Mouse (Mus musculus) ES-Bruce4 (cell line): Measurements from ENCODE around the gene Grid2ip. TPM values are rescaled to one million over a fixed set of nuclear protein-coding genes. Genes with fewer than 3 reads are reported as not detected.

Experiments used
- H3K27ac ChIP-seq: 2 replicates; pipeline ENCODE4 v1.5.1; 2012; ENCODE audit warnings: low read length, inconsistent platforms; ENCODE audit not compliant: insufficient read depth
- H3K27me3 ChIP-seq: 2 replicates; pipeline ENCODE4 v1.6.1; 2012; ENCODE audit warnings: mild to moderate bottlenecking, low read length, inconsistent platforms; ENCODE audit not compliant: control insufficient read depth, poor library complexity, insufficient read depth, severe bottlenecking
- H3K36me3 ChIP-seq: 2 replicates; pipeline ENCODE4 v1.6.1; 2012; ENCODE audit warnings: inconsistent platforms, mild to moderate bottlenecking, low read length, moderate library complexity; ENCODE audit not compliant: control insufficient read depth, poor library complexity, insufficient read depth, severe bottlenecking
- H3K4me1 ChIP-seq: one replicate; pipeline ENCODE4 v1.8.1; 2011; ENCODE audit warnings: low read length; ENCODE audit not compliant: control insufficient read depth, insufficient read depth
- H3K4me3 ChIP-seq: 2 replicates; pipeline ENCODE4 v1.5.1; 2011; ENCODE audit warnings: low read depth, mild to moderate bottlenecking, low read length
- H3K9ac ChIP-seq: 2 replicates; pipeline ENCODE4 v1.6.1; 2012; ENCODE audit warnings: low read depth, mild to moderate bottlenecking, inconsistent platforms; ENCODE audit not compliant: poor library complexity, severe bottlenecking
- H3K9me3 ChIP-seq: replicated peaks from 2 replicates; pipeline ENCODE4 v1.6.1; 2012; ENCODE audit warnings: mild to moderate bottlenecking, low read length, inconsistent platforms; ENCODE audit not compliant: control insufficient read depth, poor library complexity, insufficient read depth, severe bottlenecking
- CTCF ChIP-seq: IDR thresholded peaks from one replicate; pipeline ENCODE4 v1.8.1; 2011; ENCODE audit warnings: low read depth, low read length
- EP300 ChIP-seq: IDR thresholded peaks from 2 replicates; pipeline ENCODE4 v1.6.1; 2011; ENCODE audit warnings: low read depth, low read length; ENCODE audit not compliant: insufficient read depth
- POLR2A ChIP-seq: IDR thresholded peaks from one replicate; pipeline ENCODE4 v1.8.1; 2011; ENCODE audit warnings: low read length; ENCODE audit not compliant: insufficient read depth
- polyA plus RNA-seq: library from polyadenylated mRNA; stranded (reverse); fragments of >200 nt; gene quantifications from 2 replicates; pipeline ENCODE4 v1.2.4, GENCODE M21; 2011; ENCODE audit warnings: low read depth; ENCODE audit not compliant: missing spikeins, insufficient read depth, insufficient read length

Grid2ip gene
- polyA plus RNA-seq, 1 experiment: 0.57 TPM

- no peaks in the 10 kb centered on the region for H3K36me3 ChIP-seq
- no peaks in the 10 kb centered on the region for H3K9me3 ChIP-seq
- no peaks in the 10 kb centered on the region for H3K4me1 ChIP-seq
- H3K27ac ChIP-seq: no peak overlapping the region
- no peak overlapping the region for H3K9ac ChIP-seq
- TF ChIP-seq EP300 (no peak), CTCF (peak; percentile 64)
- H3K4me3 ChIP-seq: no peak overlapping the region
- no peaks in the 10 kb centered on the region for H3K27me3 ChIP-seq
Observed at GRCm38 (mm10) chr5:143395649-143396048, 38.5 kb downstream of the Grid2ip start.

- H3K4me1 ChIP-seq: no peaks in the 10 kb centered on the region
- H3K27ac ChIP-seq: no peak overlapping the region
Observed at GRCm38 (mm10) chr5:143400501-143400900, 43.4 kb downstream of the Grid2ip start.

GRCm38 (mm10) chr5:143401556-143401955 lies 44.4 kb downstream of the Grid2ip start:
- TF ChIP-seq EP300 (no peak), CTCF (no peak), POLR2A (no peak)
- Histone ChIP-seq H3K27me3 (no peaks in the 10 kb centered on the region), H3K9ac (no peak overlapping the region), H3K4me3 (no peak overlapping the region), H3K4me1 (no peaks in the 10 kb centered on the region), H3K27ac (no peak overlapping the region), H3K9me3 (no peaks in the 10 kb centered on the region), H3K36me3 (no peaks in the 10 kb centered on the region)

More at GRCm38 (mm10) chr5:143400501-143400900, 43.4 kb downstream of the Grid2ip start:
- TF ChIP-seq POLR2A (no peak), EP300 (no peak), CTCF (no peak)
- no peaks in the 10 kb centered on the region for H3K27me3 ChIP-seq
- no peak overlapping the region for H3K9ac ChIP-seq
- no peak overlapping the region for H3K4me3 ChIP-seq
- no peaks in the 10 kb centered on the region for H3K36me3 ChIP-seq
- H3K9me3 ChIP-seq: no peaks in the 10 kb centered on the region

GRCm38 (mm10) chr5:143403221-143404147 lies 46.3 kb downstream of the Grid2ip start, which contains the start of gene Kdelr2:
Gene Kdelr2, plus strand, starts transcription at chr5:143403838.
- H3K36me3 ChIP-seq: no peaks in the 10 kb centered on the region
- TF ChIP-seq POLR2A: peak; percentile 45
- TF ChIP-seq EP300: no peak
- H3K4me1 ChIP-seq: no peaks in the 10 kb centered on the region
- H3K27ac ChIP-seq: no peak within 1 kb of the TSS
- no peaks in the 10 kb centered on the region for H3K9me3 ChIP-seq
- H3K4me3 ChIP-seq: peak within 1 kb of the TSS; percentile 86
- peak within 1 kb of the TSS; percentile 55 for H3K9ac ChIP-seq
- H3K27me3 ChIP-seq: no peaks in the 10 kb centered on the region

- no peaks in the 10 kb centered on the region for H3K27me3 ChIP-seq
- H3K9me3 ChIP-seq: no peaks in the 10 kb centered on the region
- no peak overlapping the region for H3K27ac ChIP-seq
- TF ChIP-seq EP300: no peak
- no peak for TF ChIP-seq CTCF
- TF ChIP-seq POLR2A: no peak
- H3K4me1 ChIP-seq: no peaks in the 10 kb centered on the region
- no peaks in the 10 kb centered on the region for H3K36me3 ChIP-seq
- peak overlapping the region; percentile 86 for H3K4me3 ChIP-seq
- peak overlapping the region; percentile 55 for H3K9ac ChIP-seq
Observed at GRCm38 (mm10) chr5:143404148-143404930, 47.2 kb downstream of the Grid2ip start.

- no peaks in the 10 kb centered on the region for H3K36me3 ChIP-seq
- H3K4me1 ChIP-seq: no peaks in the 10 kb centered on the region
- no peaks in the 10 kb centered on the region for H3K27me3 ChIP-seq
- H3K27ac ChIP-seq: no peak overlapping the region
- no peak overlapping the region for H3K4me3 ChIP-seq
- no peaks in the 10 kb centered on the region for H3K9me3 ChIP-seq
- TF ChIP-seq CTCF (no peak), POLR2A (no peak), EP300 (no peak)
- no peak overlapping the region for H3K9ac ChIP-seq
Observed at GRCm38 (mm10) chr5:143405200-143405599, 48.1 kb downstream of the Grid2ip start.
